Mouse (Mus musculus): ENCODE data around the gene Tusc2. TPM values are rescaled to one million over a fixed set of nuclear protein-coding genes. Genes with fewer than 3 reads are reported as not detected.

The Tusc2 gene
- polyA plus RNA-seq, 1 experiment from 2014 or later = 45.9 TPM

Other genes with a start within 250 kb of the Tusc2 start
- 9.7 and 11.3 TPM in 2 replicates for gene Hemk1, start 224.9 kb upstream of the Tusc2 start, polyA plus RNA-seq (2014; fragmentation: Nextera tagmentation; extraction: Ambion mirVana)
- 0.31 and 0.43 TPM in 2 replicates for gene 6430571L13Rik, start 222.7 kb upstream of the Tusc2 start, polyA plus RNA-seq (2014; fragmentation: Nextera tagmentation; extraction: Ambion mirVana)
- gene Cacna2d2, start 163.6 kb upstream of the Tusc2 start, polyA plus RNA-seq (2014; fragmentation: Nextera tagmentation; extraction: Ambion mirVana) = 0.77 and 0.87 TPM in 2 replicates
- 45.0 and 49.9 TPM in 2 replicates for gene Tmem115, start 29.3 kb upstream of the Tusc2 start, polyA plus RNA-seq (2014; fragmentation: Nextera tagmentation; extraction: Ambion mirVana)
- 28.7 and 32.3 TPM in 2 replicates for gene Cyb561d2, start 21.1 kb upstream of the Tusc2 start, polyA plus RNA-seq (2014; fragmentation: Nextera tagmentation; extraction: Ambion mirVana)
- 41.0 and 48.6 TPM in 2 replicates for gene Nprl2, start 21.0 kb upstream of the Tusc2 start, polyA plus RNA-seq (2014; fragmentation: Nextera tagmentation; extraction: Ambion mirVana)
- gene Zmynd10, start 16.0 kb upstream of the Tusc2 start, polyA plus RNA-seq (2014; fragmentation: Nextera tagmentation; extraction: Ambion mirVana) = 0.76 and 1.7 TPM in 2 replicates
- 53.2 and 60.1 TPM in 2 replicates for gene Rassf1, start 11.7 kb upstream of the Tusc2 start, polyA plus RNA-seq (2014; fragmentation: Nextera tagmentation; extraction: Ambion mirVana)
- gene Hyal2, start 4.7 kb downstream of the Tusc2 start, polyA plus RNA-seq (2014; fragmentation: Nextera tagmentation; extraction: Ambion mirVana) = 135 and 136 TPM in 2 replicates
- 6.8 and 7.3 TPM in 2 replicates for gene Hyal1, start 13.7 kb downstream of the Tusc2 start, polyA plus RNA-seq (2014; fragmentation: Nextera tagmentation; extraction: Ambion mirVana)
- 16.0 and 18.4 TPM in 2 replicates for gene Naa80, start 15.6 kb downstream of the Tusc2 start, polyA plus RNA-seq (2014; fragmentation: Nextera tagmentation; extraction: Ambion mirVana)
- gene Hyal3, start 17.6 kb downstream of the Tusc2 start, polyA plus RNA-seq (2014; fragmentation: Nextera tagmentation; extraction: Ambion mirVana) = 0.84 and 1.5 TPM in 2 replicates
- gene Ifrd2, start 24.4 kb downstream of the Tusc2 start, polyA plus RNA-seq (2014; fragmentation: Nextera tagmentation; extraction: Ambion mirVana) = 59.1 and 61.4 TPM in 2 replicates
- gene Sema3b, start 46.0 kb downstream of the Tusc2 start, polyA plus RNA-seq (2014; fragmentation: Nextera tagmentation; extraction: Ambion mirVana) = 6.4 and 9.5 TPM in 2 replicates
- 386 and 445 TPM in 2 replicates for gene Gnai2, start 72.1 kb downstream of the Tusc2 start, polyA plus RNA-seq (2014; fragmentation: Nextera tagmentation; extraction: Ambion mirVana)
- 4.8 and 6.5 TPM in 2 replicates for gene Slc38a3, start 106.3 kb downstream of the Tusc2 start, polyA plus RNA-seq (2014; fragmentation: Nextera tagmentation; extraction: Ambion mirVana)
- gene Gnat1, start 116.5 kb downstream of the Tusc2 start, polyA plus RNA-seq (2014; fragmentation: Nextera tagmentation; extraction: Ambion mirVana) = 4.7 and 5.3 TPM in 2 replicates
- gene Sema3f, start 147.2 kb downstream of the Tusc2 start, polyA plus RNA-seq (2014; fragmentation: Nextera tagmentation; extraction: Ambion mirVana) = 32.4 and 38.4 TPM in 2 replicates
- gene Rbm5, start 207.7 kb downstream of the Tusc2 start, polyA plus RNA-seq (2014; fragmentation: Nextera tagmentation; extraction: Ambion mirVana) = 128 and 193 TPM in 2 replicates

Measured in kidney, embryonic 14.5 days (tissue).